Mouse (Mus musculus) ES-Bruce4 (cell line): Measurements from ENCODE around the gene Gm49383.

Experiments
- CTCF ChIP-seq: IDR thresholded peaks from one replicate; pipeline ENCODE4 v1.8.1; 2011; ENCODE audit warnings: low read depth, low read length
- POLR2A ChIP-seq: IDR thresholded peaks from one replicate; pipeline ENCODE4 v1.8.1; 2011; ENCODE audit warnings: low read length; ENCODE audit not compliant: insufficient read depth

DNA sequence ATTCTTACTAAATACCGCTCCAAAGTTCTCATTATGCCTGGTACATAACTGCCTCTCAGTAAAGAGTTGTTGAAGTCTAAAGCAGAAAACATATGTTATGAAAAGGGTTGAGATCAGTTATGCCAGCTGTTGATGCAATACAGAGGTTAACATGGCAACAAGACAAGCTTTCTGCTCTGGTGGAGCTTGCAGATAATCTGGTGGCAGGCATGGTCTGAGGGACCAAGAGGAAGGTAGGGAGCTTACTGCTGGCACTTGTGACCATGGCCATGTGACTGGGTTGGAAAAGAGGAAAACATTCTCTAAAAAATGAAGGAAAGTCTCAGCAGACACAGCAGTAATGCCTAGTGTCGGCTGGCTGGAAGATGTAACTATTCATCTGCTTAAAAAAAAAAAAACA lies 25.6 kb downstream of the Gm49383 start:
- TF ChIP-seq CTCF (no peak), POLR2A (no peak)
